In genomic region chr15:10267251-10267650, GRCm38 (mm10) we compare ENCODE assay signal across 39 mouse cellular contexts. TPM values are rescaled to one million over a fixed set of nuclear protein-coding genes. Genes with fewer than 3 reads are reported as not detected.
"Had no signal": no experiment of that assay in that cellular context is flagged by ENCODE, and none has a peak within 500 bp of the region (broad histone marks: within the 10 kb centered on the region; RNA-seq: fewer than 3 reads in every experiment).

No protein-coding gene starts in this region.

- DNase-seq: gastrocnemius, postnatal 14 days; gastrocnemius, postnatal 36 days; heart, adult 18-20 months; heart, postnatal 10 days; heart, postnatal 4 days; kidney, adult 18-20 months; kidney, adult 8-10 months; kidney, postnatal 10 days; kidney, postnatal 25 days; kidney, postnatal 4 days; liver, embryonic 13.5 days had no signal

- H3K9ac ChIP-seq: heart, embryonic 12.5 days; hindbrain, embryonic 12.5 days; hindbrain, embryonic 14.5 days; intestine, embryonic 15.5 days; limb, embryonic 12.5 days; liver, embryonic 13.5 days had no signal

- H3K27ac ChIP-seq: heart, embryonic 10.5 days; hindbrain, embryonic 10.5 days; hindbrain, embryonic 12.5 days; hindbrain, embryonic 14.5 days; intestine, embryonic 15.5 days; layer of hippocampus, adult 2 months; left cerebral cortex, adult 2 months; limb, embryonic 10.5 days; limb, embryonic 12.5 days; liver, embryonic 13.5 days had no signal

- H3K4me1 ChIP-seq: heart, embryonic 10.5 days; heart, embryonic 12.5 days; hindbrain, embryonic 10.5 days; hindbrain, embryonic 12.5 days; intestine, embryonic 15.5 days; limb, embryonic 10.5 days; limb, embryonic 12.5 days; liver, embryonic 13.5 days had no signal

- H3K27me3 ChIP-seq: heart, embryonic 12.5 days; hindbrain, embryonic 12.5 days; intestine, embryonic 15.5 days; limb, embryonic 12.5 days; liver, embryonic 13.5 days had no signal

- H3K4me3 ChIP-seq: heart, embryonic 10.5 days; heart, embryonic 12.5 days; hindbrain, embryonic 10.5 days; hindbrain, embryonic 12.5 days; intestine, embryonic 15.5 days; layer of hippocampus, adult 2 months; left cerebral cortex, adult 2 months; limb, embryonic 10.5 days; limb, embryonic 12.5 days; liver, embryonic 13.5 days had no signal

- H3K36me3 ChIP-seq: heart, embryonic 10.5 days; heart, embryonic 12.5 days; hindbrain, embryonic 10.5 days; hindbrain, embryonic 12.5 days; intestine, embryonic 15.5 days; limb, embryonic 10.5 days; limb, embryonic 12.5 days; liver, embryonic 13.5 days had no signal

RNA-seq across cellular contexts. Expression of gene Gm21973, which starts 57.9 kb away (rescaled TPM):
- total RNA-seq: gastrocnemius, adult 18-20 months; gastrocnemius, adult 8-10 months; gastrocnemius, postnatal 14 days; gastrocnemius, postnatal 36 days; granulocyte monocyte progenitor cell, adult 5-6 weeks; heart, adult 18-20 months; heart, adult 8-10 months; heart, postnatal 10 days; heart, postnatal 25 days; heart, postnatal 4 days; layer of hippocampus, adult 2 months; layer of hippocampus, postnatal 10 days; layer of hippocampus, postnatal 25 days; left cerebral cortex, adult 2 months; left cerebral cortex, postnatal 14 days; left cerebral cortex, postnatal 36 days had no signal
- polyA plus RNA-seq: heart, embryonic 10.5 days; heart, embryonic 12.5 days; heart, embryonic 14.5 days; heart, embryonic 16.5 days; hindbrain, embryonic 10.5 days; hindbrain, embryonic 12.5 days; hindbrain, embryonic 14.5 days; hindbrain, embryonic 16.5 days; inflammation-experienced regulatory T-cells, adult 6 months; intestine, embryonic 15.5 days; intestine, postnatal 0 days; kidney, embryonic 14.5 days; kidney, embryonic 16.5 days; limb, embryonic 10.5 days; limb, embryonic 12.5 days; limb, embryonic 14.5 days; liver, embryonic 11.5 days; liver, embryonic 13.5 days had no signal
